In the genomic region with DNA sequence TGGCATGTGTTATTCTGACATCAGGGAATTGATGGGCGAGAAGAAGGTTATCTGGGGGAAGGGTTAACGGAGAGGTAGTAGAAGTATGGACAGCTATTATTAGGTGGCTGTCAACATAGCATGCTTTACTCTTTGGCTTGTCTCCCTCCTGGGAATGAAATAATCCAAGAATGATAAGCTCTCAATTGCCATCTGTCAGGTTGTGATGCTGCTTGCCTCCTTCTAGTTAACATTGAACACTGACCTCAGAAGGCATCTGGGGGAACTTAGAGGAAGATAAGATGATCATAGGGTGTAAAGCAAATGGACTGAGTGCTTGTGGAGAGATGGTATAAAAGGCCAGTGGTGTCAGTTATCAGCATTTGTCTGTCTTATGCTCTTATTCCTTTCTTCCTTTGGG, we compare ENCODE assay signal across 19 mouse cellular contexts. TPM values are rescaled to one million over a fixed set of nuclear protein-coding genes. Genes with fewer than 3 reads are reported as not detected.
DNase-seq lines count a peak whose midpoint lies in the region; ATAC-seq and TF ChIP-seq lines count a peak whose summit lies in the region.
"Had no signal": no experiment of that assay in that cellular context is flagged by ENCODE, and none has a peak within 500 bp of the region (broad histone marks: within the 10 kb centered on the region; RNA-seq: fewer than 3 reads in every experiment).

No protein-coding gene starts in this region.

- intact Hi-C loops in heart, postnatal 10 days (cut with DNase I) = no loop called here

- no peaks in the 10 kb centered on the region for H3K36me3 ChIP-seq in heart, embryonic 14.5 days (ENCODE audit: control insufficient read depth, insufficient read depth, low read length)
- no peaks in the 10 kb centered on the region for H3K36me3 ChIP-seq in liver, embryonic 14.5 days (replicated peaks; ENCODE audit: control insufficient read depth, insufficient read depth, low read depth)
- H3K36me3 ChIP-seq in hindbrain, embryonic 12.5 days = no peaks in the 10 kb centered on the region
- H3K36me3 ChIP-seq: embryonic facial prominence, embryonic 15.5 days; heart, embryonic 12.5 days; kidney, embryonic 15.5 days; limb, embryonic 12.5 days; midbrain, embryonic 13.5 days had no signal

- no peak overlapping the region for H3K4me2 ChIP-seq in heart, embryonic 14.5 days (ENCODE audit: low read length)
- H3K4me2 ChIP-seq in liver, embryonic 14.5 days (ENCODE audit: low read depth) = no peak overlapping the region
- H3K4me2 ChIP-seq in hindbrain, embryonic 12.5 days (replicated peaks) = no peak overlapping the region
- H3K4me2 ChIP-seq: embryonic facial prominence, embryonic 15.5 days; heart, embryonic 12.5 days; kidney, embryonic 15.5 days; limb, embryonic 12.5 days; midbrain, embryonic 13.5 days had no signal

- H3K9ac ChIP-seq in heart, embryonic 14.5 days (ENCODE audit: low read length) = no peak overlapping the region
- no peak overlapping the region for H3K9ac ChIP-seq in liver, embryonic 14.5 days (replicated peaks)
- H3K9ac ChIP-seq in hindbrain, embryonic 12.5 days = no peak overlapping the region
- H3K9ac ChIP-seq: embryonic facial prominence, embryonic 15.5 days; heart, embryonic 12.5 days; kidney, embryonic 15.5 days; limb, embryonic 12.5 days; midbrain, embryonic 13.5 days had no signal

- no peaks in the 10 kb centered on the region for H3K9me3 ChIP-seq in heart, embryonic 14.5 days (ENCODE audit: control insufficient read depth, low read length)
- no peaks in the 10 kb centered on the region for H3K9me3 ChIP-seq in liver, embryonic 14.5 days (ENCODE audit: control insufficient read depth, low read length)
- H3K9me3 ChIP-seq in hindbrain, embryonic 12.5 days (replicated peaks) = no peaks in the 10 kb centered on the region
- H3K9me3 ChIP-seq: embryonic facial prominence, embryonic 15.5 days; heart, embryonic 12.5 days; kidney, embryonic 15.5 days; limb, embryonic 12.5 days; midbrain, embryonic 13.5 days had no signal

- H3K4me3 ChIP-seq in heart, embryonic 14.5 days (ENCODE audit: control insufficient read depth in 1 of 2, insufficient read depth in 1 of 2, low read depth in 1 of 2, low read length in 2 of 2) = no peak overlapping the region
- no peak overlapping the region for H3K4me3 ChIP-seq in liver, embryonic 14.5 days (ENCODE audit: insufficient read depth in 1 of 2, low read depth in 2 of 2, low read length in 2 of 2)
- H3K4me3 ChIP-seq in hindbrain, embryonic 12.5 days = no peak overlapping the region
- H3K4me3 ChIP-seq: embryonic facial prominence, embryonic 15.5 days; heart, embryonic 12.5 days; kidney, embryonic 15.5 days; limb, embryonic 12.5 days; midbrain, embryonic 13.5 days had no signal

- WGBS in heart, embryonic 14.5 days = 41% methylated on average over 2 of the region's 2 CpGs
- WGBS in liver, embryonic 14.5 days (ENCODE audit: insufficient replicate concordance) = 24% methylated on average over 2 of the region's 2 CpGs
- WGBS in hindbrain, embryonic 12.5 days = 74% methylated on average over 2 of the region's 2 CpGs

- ATAC-seq in heart, embryonic 14.5 days (ENCODE audit: insufficient number of reproducible peaks, insufficient read depth, low FRiP score, low read depth) = peak; percentile 39; the same call in 1 of the 2 replicates
- peak; percentile 60; the same call in 1 of the 2 replicates for ATAC-seq in liver, embryonic 14.5 days (ENCODE audit: insufficient read depth)
- ATAC-seq in hindbrain, embryonic 12.5 days (ENCODE audit: low FRiP score) = no peak
- ATAC-seq: midbrain, embryonic 13.5 days had no signal

- TF ChIP-seq CTCF in liver, embryonic 14.5 days (IDR thresholded peaks at IDR 0.05; ENCODE audit: low read depth) = no peak

- peaks cover 8 to 9% of the 10 kb centered on the region in 2 experiments for H3K4me1 ChIP-seq in heart, embryonic 14.5 days (ENCODE audit: control insufficient read depth in 2 of 2, insufficient read depth in 2 of 2, low read length in 2 of 2)
- peaks cover 6 to 13% of the 10 kb centered on the region in 2 experiments for H3K4me1 ChIP-seq in liver, embryonic 14.5 days (replicated peaks; ENCODE audit: control insufficient read depth in 2 of 2, insufficient read depth in 2 of 2, low read length in 1 of 2)
- H3K4me1 ChIP-seq in hindbrain, embryonic 12.5 days = no peaks in the 10 kb centered on the region
- H3K4me1 ChIP-seq: embryonic facial prominence, embryonic 15.5 days; limb, embryonic 12.5 days had no signal

- H3K27me3 ChIP-seq in heart, embryonic 14.5 days (ENCODE audit: control insufficient read depth, insufficient read depth, low read length) = no peaks in the 10 kb centered on the region
- no peaks in the 10 kb centered on the region for H3K27me3 ChIP-seq in liver, embryonic 14.5 days (ENCODE audit: control insufficient read depth, insufficient read depth, low read length)
- H3K27me3 ChIP-seq in hindbrain, embryonic 12.5 days = peaks cover 16% of the 10 kb centered on the region
- H3K27me3 ChIP-seq: embryonic facial prominence, embryonic 15.5 days; heart, embryonic 12.5 days had no signal

- TF ChIP-seq EP300 in liver, embryonic 14.5 days (IDR thresholded peaks at IDR 0.05; ENCODE audit: low read depth) = no peak

- no peak for DNase-seq in heart, postnatal 10 days
- DNase-seq in liver, embryonic 14.5 days (ENCODE audit: low read depth in 3 of 3, low spot score in 3 of 3) = peak in 1 of 3 experiments; percentile 12
- DNase-seq in liver = no peak
- DNase-seq in c-Kit-positive CD71-positive TER-119-negative erythroid progenitor cells, embryonic 14.5 days (ENCODE audit: low read depth) = peak; percentile 30
- DNase-seq in left cerebral cortex, adult 9 months (ENCODE audit: low spot score in 2 of 2) = no peak
- DNase-seq: adrenal gland, postnatal 14 days; kidney, adult 11 months; kidney, postnatal 36 days; layer of hippocampus, postnatal 36 days; lung, adult 18-20 months; lung, postnatal 10 days; right cerebral cortex, postnatal 14 days had no signal

- H3K27ac ChIP-seq in heart, embryonic 14.5 days (replicated peaks in 1 of 2; ENCODE audit: control insufficient read depth in 1 of 2, insufficient read depth in 1 of 2, low read depth in 2 of 2, low read length in 2 of 2) = peak overlapping the region in 1 of 2 experiments; percentile 3; a peak in 1 of 4 replicates
- no peak overlapping the region for H3K27ac ChIP-seq in liver, embryonic 14.5 days
- H3K27ac ChIP-seq in hindbrain, embryonic 12.5 days = no peak overlapping the region
- H3K27ac ChIP-seq: embryonic facial prominence, embryonic 15.5 days; kidney, embryonic 15.5 days; limb, embryonic 12.5 days; midbrain, embryonic 13.5 days had no signal

RNA-seq across cellular contexts. Expression of a gene that starts 44.4 kb away (rescaled TPM):
- polyA plus RNA-seq in heart, embryonic 14.5 days (2014; fragmentation: Nextera tagmentation; extraction: Ambion mirVana) = 34.8 and 36.2 TPM in 2 replicates
- total RNA-seq in heart, postnatal 10 days (2021) = 10 to 100 TPM; 40.3 to 57.2 TPM
- 12.3 and 14.3 TPM in 2 replicates for polyA plus RNA-seq in liver, embryonic 14.5 days (2012; rRNA removed)
- 12.6 and 14.7 TPM in 2 replicates for polyA plus RNA-seq in liver, embryonic 14.5 days (2014; fragmentation: Nextera tagmentation; extraction: Ambion mirVana)
- polyA plus RNA-seq in hindbrain, embryonic 12.5 days (2016; fragmentation: Nextera tagmentation; extraction: Ambion mirVana) = 54.6 and 54.8 TPM in 2 replicates
